Mouse (Mus musculus): ENCODE results near the gene Mgat5b.
"Not testable (repeated sequence)": the region's sequence is repeated elsewhere in the genome, so short reads cannot be mapped to it uniquely, and the experiment has no call there.

Mgat5b gene

DNA sequence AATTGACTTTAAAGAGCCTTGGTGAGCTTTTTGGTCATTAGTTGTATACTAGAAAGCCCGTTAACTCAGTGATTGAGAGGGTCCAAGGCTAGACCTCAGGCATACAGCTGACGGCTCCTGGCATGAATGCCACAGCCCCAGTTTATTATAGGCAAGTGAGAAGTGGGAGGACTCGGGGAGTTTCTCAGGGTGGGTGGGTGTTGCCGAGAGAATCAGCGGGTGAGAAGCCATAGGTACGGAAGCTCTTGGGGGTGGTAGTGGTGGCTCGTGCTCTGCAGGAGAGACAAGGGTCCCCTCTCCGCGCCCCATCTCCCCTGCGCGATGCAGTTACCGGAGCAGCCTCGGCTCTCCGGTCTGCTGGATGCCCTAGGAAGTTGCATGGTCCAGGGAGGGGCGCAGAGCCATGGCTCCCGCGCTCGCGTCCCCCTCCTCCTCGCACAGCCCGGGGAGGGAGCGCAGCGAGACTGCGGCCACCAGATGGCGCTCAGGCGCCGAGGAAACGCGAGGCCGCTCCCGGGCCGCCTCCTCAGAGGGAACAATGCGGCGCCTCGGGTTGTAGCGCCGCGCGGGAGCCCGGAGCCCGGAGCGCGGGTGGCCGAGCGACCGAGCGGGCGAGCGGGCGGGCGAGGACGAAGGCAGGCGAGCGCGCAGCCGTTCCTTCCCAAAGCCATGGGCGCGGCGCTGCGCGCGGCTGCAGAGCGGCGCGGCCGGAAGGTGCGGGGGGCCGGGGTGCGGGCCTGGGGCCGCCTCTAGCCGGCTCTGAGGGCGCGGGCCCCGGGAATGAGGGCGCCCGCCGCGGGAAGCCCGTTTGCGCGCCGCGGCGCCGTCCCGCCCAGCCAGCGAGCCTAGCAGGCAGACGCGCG is at the start of gene Mgat5b:
Mgat5b (plus strand) TSS at position 541 of the 863 bp plus-strand sequence.
- peak; percentile 92 for DNase-seq

GRCm38 (mm10) chr11:116869223-116869622 is 49.4 kb upstream of the Mgat5b start:
- DNase-seq = no peak

DNA sequence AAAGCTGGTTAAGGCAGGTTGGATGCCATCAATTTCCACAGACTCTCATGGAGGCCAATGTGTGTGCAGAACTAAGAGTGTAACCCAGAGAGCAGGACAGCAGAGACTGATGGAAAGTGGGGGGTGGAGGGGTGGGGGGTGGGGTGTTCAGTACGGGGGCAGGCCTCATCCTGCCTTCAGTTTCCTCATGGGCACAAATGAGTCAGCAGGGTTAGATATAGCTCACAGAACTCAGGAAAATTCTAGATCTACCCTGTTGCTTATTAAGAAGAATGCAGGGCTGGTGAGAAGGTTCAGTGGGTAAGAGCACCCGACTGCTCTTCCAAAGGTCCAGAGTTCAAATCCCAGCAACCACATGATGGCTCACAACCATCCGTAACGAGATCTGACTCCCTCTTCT is 49.0 kb upstream of the Mgat5b start:
- no peak for DNase-seq

- DNase-seq = no peak
These were observed 47.1 kb upstream of the Mgat5b start for GRCm38 (mm10) chr11:116871538-116871937.

DNA sequence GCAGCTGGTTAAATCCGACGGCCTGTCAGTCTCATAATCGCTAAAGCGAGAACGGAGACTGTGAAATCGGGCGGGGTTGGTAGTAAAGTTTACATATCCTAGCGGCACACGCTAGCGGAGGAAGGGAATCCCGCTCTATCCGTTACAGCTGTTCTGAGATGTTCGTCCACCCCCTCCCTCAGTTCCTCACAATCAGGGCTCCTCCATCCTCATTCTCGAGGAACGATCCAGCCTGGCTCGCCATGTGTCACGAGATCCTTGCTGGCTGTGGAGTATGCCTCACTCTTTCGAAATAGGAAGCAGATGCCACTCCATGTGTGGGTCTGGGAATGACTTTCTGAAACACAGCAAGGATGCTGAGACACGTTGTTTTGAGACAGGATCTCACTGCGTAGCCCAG is 44.7 kb upstream of the Mgat5b start:
- DNase-seq = peak; percentile 37

- DNase-seq = no peak
These were observed 40.2 kb upstream of the Mgat5b start for GRCm38 (mm10) chr11:116878454-116878853.

GRCm38 (mm10) chr11:116880839-116881238 is 37.8 kb upstream of the Mgat5b start:
- peak; percentile 45 for DNase-seq

GRCm38 (mm10) chr11:116881440-116881839 is 37.2 kb upstream of the Mgat5b start:
- peak; percentile 30 for DNase-seq

DNA sequence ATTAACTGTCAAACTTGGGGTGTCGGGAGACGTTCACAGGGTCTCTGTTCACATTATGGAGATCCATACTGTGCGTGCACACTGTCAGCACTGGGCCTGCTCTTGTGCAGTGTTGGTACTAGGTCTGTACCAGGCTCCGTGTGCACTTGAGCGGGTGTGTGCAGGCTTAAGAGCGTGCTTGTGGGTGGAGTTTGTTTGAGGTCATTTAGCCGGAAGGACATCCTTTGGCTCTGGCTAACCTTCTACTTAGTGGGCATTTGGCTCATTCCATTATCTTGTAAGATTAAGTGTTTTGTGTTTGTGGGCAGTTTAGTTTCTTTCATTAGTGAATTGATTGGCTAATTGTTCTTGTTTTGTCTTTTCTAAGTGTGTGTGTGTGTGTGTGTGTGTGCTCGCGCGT is 36.2 kb upstream of the Mgat5b start:
- DNase-seq = no peak

DNA sequence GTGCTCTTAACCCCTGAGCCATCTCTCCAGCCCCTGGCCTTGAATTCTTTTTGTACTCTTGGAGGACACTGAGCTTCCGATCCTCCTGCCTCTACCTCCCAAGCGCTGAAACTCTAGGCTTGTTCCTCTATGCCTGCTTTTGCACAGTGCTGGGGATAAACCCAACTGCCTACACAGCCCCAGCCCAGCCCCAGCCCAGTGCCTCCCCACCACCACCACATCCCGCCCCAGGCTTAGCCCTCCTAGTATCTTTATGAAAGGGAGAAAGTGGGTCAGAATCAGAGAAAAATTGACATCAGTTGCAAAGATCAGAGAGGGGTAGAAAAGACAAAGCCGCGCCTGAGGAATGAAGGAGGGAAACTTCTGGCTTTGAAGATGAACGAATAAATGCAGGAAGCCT is 34.6 kb upstream of the Mgat5b start:
- no peak for DNase-seq

GRCm38 (mm10) chr11:116885275-116886151 is 33.1 kb upstream of the Mgat5b start:
- peak; percentile 69 for DNase-seq

DNA sequence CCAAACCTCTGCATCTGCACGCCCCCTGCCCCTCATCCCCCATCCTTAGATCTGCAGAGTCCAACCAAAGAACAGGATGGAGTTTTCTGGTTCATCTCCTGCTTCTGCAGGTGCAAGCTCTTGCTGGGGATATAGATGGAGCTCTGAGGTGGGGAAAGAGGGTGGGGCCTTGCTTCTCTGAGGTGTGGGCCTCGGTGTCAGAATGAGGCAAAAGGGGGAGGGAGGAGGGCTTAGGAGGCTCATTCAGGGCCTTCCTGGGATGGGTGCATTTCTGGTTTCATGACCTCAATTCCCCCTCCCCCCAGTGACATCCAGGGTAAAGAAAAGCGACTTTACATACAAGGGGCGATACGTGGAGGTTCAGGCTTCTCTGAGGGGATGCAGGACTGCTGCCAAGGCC is 31.5 kb upstream of the Mgat5b start:
- no peak for DNase-seq

GRCm38 (mm10) chr11:116893532-116894442 is 24.9 kb upstream of the Mgat5b start:
- DNase-seq = peak; percentile 42

GRCm38 (mm10) chr11:116895402-116895801 is 23.3 kb upstream of the Mgat5b start:
- no peak for DNase-seq

GRCm38 (mm10) chr11:116899247-116899646 is 19.4 kb upstream of the Mgat5b start:
- no peak for DNase-seq

DNA sequence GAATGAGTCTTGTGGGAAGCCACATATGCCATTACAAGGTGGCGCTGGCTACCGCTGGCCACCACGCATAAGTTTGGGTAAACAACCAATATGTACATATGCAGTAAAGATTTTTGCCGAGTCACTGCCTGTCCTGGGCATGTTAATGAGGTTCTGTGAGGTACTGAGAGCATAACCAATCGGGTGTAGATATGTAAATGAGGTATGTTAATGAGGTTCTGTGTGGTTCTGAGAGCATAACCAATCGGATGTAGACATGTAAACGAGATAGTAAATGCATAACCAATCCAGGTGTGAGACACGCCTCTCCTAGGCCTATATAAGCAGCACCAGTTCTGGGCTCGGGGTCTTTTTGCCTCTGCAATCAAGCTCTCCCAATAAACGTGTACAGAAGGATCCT is 16.1 kb upstream of the Mgat5b start:
- DNase-seq = not testable (repeated sequence)

GRCm38 (mm10) chr11:116905741-116906456 is 12.8 kb upstream of the Mgat5b start:
- DNase-seq = no peak

DNA sequence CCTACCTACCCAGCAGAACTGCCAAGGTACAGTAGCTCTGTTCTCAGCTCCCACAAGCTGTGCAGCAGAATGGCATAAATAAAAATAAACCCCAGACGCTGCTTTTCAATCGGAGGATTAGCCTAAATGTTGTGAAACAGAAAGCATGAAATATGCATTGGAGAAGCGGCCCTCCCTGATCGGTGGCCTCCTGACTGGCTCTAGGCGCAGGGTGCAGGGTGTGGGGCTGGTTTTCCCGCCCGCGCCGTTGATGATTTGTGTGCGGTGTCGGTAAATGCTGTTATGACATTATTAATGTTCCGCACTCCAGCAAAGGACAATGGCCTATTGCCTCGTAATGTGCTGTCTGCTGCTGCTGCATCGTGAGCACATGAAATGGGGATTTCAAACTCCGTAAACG is 5.1 kb upstream of the Mgat5b start:
- peak; percentile 28 for DNase-seq

DNA sequence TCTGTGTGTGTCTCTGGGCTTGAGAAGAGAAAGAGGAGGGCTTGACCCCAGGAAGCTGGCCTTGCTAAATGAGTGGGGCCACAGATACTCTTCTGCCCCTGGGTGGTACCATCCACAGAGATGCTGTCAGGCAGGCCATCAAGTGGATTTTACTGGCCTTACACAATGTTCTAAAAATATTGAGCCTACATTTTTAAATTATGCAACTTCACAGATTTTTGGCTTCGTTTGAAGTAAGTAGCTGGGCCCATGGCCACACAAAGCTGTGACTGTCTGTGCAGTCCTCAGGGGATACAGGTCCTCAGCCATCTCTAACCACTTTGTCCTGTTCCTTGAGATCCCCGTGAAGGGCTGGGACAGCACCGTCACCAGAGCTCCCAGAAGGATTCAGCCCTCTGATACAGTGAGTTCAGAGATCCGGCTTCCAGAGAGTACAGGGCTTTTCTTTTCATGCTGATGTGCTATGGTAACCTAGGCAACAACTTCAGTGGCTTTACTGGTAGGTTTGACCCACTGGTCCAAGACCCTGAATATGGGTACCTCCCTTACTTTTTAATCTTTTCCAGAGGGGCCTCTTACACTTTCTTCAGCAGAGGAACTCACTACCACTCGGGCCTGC is 4.3 kb upstream of the Mgat5b start:
- DNase-seq = no peak

DNA sequence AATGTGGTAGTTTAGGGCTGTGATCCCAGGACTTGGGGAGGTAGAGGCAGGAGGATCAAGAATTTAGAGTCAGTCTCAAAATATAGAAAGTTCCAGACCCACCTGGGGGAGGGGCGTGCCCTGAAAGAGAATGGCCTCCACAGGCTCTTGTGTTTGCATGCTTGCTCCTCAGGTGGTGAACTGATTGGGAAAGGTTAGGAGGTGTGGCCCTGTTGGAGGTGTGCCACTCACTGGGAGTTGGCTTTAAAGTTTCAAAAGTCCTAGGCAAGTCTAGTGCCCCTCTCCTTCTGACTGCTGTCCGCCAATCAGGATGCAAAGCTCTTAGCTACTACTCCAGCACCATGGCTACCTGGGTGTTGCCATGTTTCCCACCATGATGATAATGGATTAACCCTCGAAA is 3.4 kb upstream of the Mgat5b start:
- DNase-seq = no peak

- DNase-seq = no peak
These were observed 1.3 kb upstream of the Mgat5b start for GRCm38 (mm10) chr11:116917361-116917760.

Measured in right cerebral cortex, postnatal 25 days (tissue).